Mouse (Mus musculus) forebrain, embryonic 12.5 days (tissue): ENCODE results near the gene Adgrb3. TPM values are rescaled to one million over a fixed set of nuclear protein-coding genes. Genes with fewer than 3 reads are reported as not detected.
A peak's percentile ranks its signal among the peaks of the same experiment; 100 is the strongest.

ENCODE experiments used
- ATAC-seq: fragments of 200-750 bp; cut with Nextera tagmentation; 2 replicates; pipeline ENCODE4 v1.8.0; 2017; ENCODE audit warnings: moderate TSS enrichment; ENCODE audit not compliant: low FRiP score
- H3K27ac ChIP-seq: fragments of 300-500 bp; sonication (generic); 2 replicates; pipeline ENCODE4 v1.5.1; 2016; ENCODE audit warnings: mild to moderate bottlenecking
- H3K27me3 ChIP-seq: fragments of 300-500 bp; sonication (generic); 2 replicates; pipeline ENCODE4 v1.6.1; 2016; ENCODE audit warnings: mild to moderate bottlenecking
- H3K36me3 ChIP-seq: fragments of 300-500 bp; sonication (generic); replicated peaks from 2 replicates; pipeline ENCODE4 v1.6.1; 2016; ENCODE audit warnings: mild to moderate bottlenecking
- H3K4me1 ChIP-seq: fragments of 300-500 bp; sonication (generic); 2 replicates; pipeline ENCODE4 v1.6.1; 2016
- H3K4me2 ChIP-seq: fragments of 300-500 bp; sonication (generic); 2 replicates; pipeline ENCODE4 v1.6.1; 2016; ENCODE audit warnings: mild to moderate bottlenecking, moderate library complexity
- H3K4me3 ChIP-seq: fragments of 300-500 bp; sonication (generic); replicated peaks from 2 replicates; pipeline ENCODE4 v1.5.1; 2016; ENCODE audit warnings: mild to moderate bottlenecking
- H3K9ac ChIP-seq: fragments of 300-500 bp; sonication (generic); 2 replicates; pipeline ENCODE4 v1.6.1; 2016; ENCODE audit warnings: mild to moderate bottlenecking
- H3K9me3 ChIP-seq: fragments of 300-500 bp; sonication (generic); 2 replicates; pipeline ENCODE4 v1.6.1; 2016
- WGBS: fragments of 180-500 bp; shearing (Covaris S2); methylation state at CpG from one replicate; pipeline ENCODE4 v1.1.7; 2016; 5-methylcytosine and 5-hydroxymethylcytosine counted together
- polyA plus RNA-seq: library from polyadenylated mRNA; unstranded; fragments of >200 nt; fragmentation: Nextera tagmentation; extraction: Ambion mirVana; gene quantifications from 2 replicates; pipeline ENCODE4 v1.2.1, GENCODE M21; 2016

Gene Adgrb3
- polyA plus RNA-seq, 1 experiment from 2014 or later: 18.0 TPM

DNA sequence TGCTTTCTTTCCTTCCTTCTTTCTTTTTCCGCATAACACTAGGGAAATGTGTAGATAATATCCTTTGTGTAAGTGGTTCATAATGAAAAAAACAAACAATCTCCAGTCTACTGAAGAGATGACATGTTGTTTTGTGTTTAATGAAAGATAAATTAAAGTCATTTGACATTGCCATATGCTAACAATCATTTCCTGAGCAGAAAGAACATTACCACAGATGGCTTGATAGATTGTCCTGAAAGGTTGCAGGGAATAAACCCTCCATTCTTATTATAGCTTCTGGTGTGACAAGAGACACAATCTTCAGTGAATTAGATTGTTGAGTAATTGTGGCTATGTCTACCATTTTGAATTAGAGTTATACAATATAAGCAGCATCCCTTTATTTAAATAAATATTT is 247.8 kb downstream of the Adgrb3 start:
- no peaks in the 10 kb centered on the region for H3K4me1 ChIP-seq
- H3K4me2 ChIP-seq: no peak overlapping the region
- no peak overlapping the region for H3K9ac ChIP-seq
- 89% methylated on average over 1 of the region's 1 CpGs for WGBS
- no peaks in the 10 kb centered on the region for H3K9me3 ChIP-seq
- no peak overlapping the region for H3K4me3 ChIP-seq
- no peak for ATAC-seq
- H3K27ac ChIP-seq: no peak overlapping the region
- no peaks in the 10 kb centered on the region for H3K36me3 ChIP-seq
- H3K27me3 ChIP-seq: no peaks in the 10 kb centered on the region

DNA sequence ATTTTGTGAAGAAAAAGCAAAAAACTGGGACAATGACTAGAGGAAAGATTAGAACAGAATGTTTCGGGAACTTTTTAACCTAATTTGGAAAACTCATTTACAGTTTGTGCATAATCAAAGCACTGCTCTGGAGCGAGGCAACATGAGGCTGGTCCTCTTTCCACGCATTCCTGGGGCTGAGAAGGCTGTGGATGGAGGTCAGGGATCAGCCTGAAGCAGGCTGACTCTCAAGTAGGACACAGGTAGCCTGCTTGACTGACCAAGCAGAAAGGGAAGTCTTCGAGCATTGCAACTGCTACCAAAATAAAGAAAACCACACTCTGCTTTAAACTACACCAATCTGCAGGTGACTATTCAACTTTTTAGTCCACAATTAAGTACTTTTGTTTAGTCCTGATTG is 251.7 kb downstream of the Adgrb3 start:
- Histone ChIP-seq H3K27ac (no peak overlapping the region), H3K9ac (no peak overlapping the region), H3K4me3 (no peak overlapping the region), H3K9me3 (no peaks in the 10 kb centered on the region), H3K4me2 (no peak overlapping the region), H3K4me1 (no peaks in the 10 kb centered on the region), H3K36me3 (no peaks in the 10 kb centered on the region), H3K27me3 (no peaks in the 10 kb centered on the region)
- no peak for ATAC-seq
- WGBS: 71% methylated on average over 4 of the region's 4 CpGs

DNA sequence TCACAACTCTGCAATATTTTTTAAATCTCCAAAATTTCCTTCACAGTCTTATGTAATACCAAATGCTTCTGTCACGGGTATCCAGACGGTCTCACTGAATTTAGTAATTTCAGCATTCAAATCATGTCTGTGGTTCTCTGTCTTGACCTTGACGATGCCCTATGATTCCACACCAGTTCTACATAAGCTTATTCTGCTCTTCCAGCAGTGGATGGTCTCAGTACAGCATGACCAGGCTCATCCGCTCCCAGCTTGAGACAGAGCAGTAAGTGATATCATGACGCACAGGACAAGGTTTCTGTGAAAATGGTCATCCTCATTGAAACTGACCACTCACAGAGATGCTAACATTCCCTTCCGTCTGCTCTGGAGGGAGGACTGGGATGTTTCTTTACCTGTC is 252.9 kb downstream of the Adgrb3 start:
- Histone ChIP-seq H3K4me2 (no peak overlapping the region), H3K36me3 (no peaks in the 10 kb centered on the region), H3K27ac (no peak overlapping the region), H3K9me3 (no peaks in the 10 kb centered on the region), H3K4me1 (no peaks in the 10 kb centered on the region), H3K27me3 (no peaks in the 10 kb centered on the region), H3K9ac (no peak overlapping the region), H3K4me3 (no peak overlapping the region)
- no peak for ATAC-seq
- 87% methylated on average over 6 of the region's 6 CpGs for WGBS

DNA sequence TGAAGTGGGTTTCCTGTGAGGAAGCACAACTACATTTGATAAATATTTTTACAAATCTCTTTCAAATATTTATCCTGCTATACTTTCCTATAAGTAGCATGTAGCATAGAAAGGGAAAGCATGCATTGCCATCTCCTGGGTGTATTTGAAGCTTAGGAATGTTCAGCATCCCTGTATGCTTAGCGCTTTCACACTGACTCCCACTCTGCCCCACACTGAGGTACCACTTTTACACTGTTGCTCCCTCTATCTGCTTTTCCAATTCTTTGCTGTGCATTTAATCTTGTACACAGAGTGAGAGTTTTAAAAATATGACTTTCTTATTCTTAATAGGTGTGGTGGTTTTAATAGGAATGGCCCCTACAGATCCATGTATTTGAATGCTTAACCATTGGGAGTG is 261.4 kb downstream of the Adgrb3 start:
- Histone ChIP-seq H3K27me3 (no peaks in the 10 kb centered on the region), H3K27ac (no peak overlapping the region), H3K9ac (no peak overlapping the region), H3K4me1 (no peaks in the 10 kb centered on the region), H3K4me2 (no peak overlapping the region), H3K36me3 (no peaks in the 10 kb centered on the region), H3K9me3 (no peaks in the 10 kb centered on the region), H3K4me3 (no peak overlapping the region)
- WGBS: 87% methylated on average over 1 of the region's 1 CpGs
- ATAC-seq: no peak

DNA sequence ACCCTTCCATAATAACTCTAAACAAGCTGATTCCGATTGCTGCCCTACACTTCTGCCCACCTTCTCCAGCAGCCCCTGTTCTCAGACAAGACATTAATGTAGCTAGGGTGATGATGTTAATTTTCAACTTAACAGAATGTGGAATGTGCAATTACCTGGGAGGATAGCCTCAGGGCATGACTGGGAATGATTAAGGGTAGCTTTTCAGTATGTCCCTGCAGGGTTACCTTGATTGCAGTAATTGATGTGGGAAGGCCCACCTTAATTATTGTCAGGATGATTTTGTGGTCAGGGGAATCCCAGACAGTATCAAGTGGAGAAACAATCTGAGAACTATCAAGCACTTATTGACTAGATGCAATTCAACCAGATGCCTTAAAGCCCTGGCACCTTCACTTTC is 283.4 kb downstream of the Adgrb3 start:
- Histone ChIP-seq H3K4me2 (no peak overlapping the region), H3K27me3 (no peaks in the 10 kb centered on the region), H3K4me3 (no peak overlapping the region), H3K36me3 (no peaks in the 10 kb centered on the region), H3K4me1 (no peaks in the 10 kb centered on the region), H3K27ac (no peak overlapping the region), H3K9ac (no peak overlapping the region), H3K9me3 (no peaks in the 10 kb centered on the region)
- WGBS: 78% methylated on average over 1 of the region's 1 CpGs
- no peak for ATAC-seq

DNA sequence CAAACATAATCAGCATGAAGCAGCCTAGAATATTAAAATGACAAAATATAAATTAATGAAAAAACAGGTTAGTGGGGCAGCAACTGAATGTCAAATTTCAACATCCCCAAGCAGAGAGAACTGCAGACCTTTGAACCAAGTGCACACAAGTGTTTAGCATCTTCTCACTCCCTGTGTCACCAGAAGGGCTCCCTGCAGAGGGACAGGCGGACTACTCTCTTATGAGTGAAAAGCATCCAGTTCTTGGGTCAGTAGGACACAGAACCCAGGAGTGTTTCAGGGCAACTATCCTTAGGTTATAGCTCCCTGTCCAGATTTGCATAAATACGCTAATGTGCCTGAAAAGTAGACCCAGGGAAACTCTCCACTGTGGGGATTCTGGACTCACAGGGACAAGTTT is 285.6 kb downstream of the Adgrb3 start:
- no peaks in the 10 kb centered on the region for H3K9me3 ChIP-seq
- H3K4me3 ChIP-seq: no peak overlapping the region
- no peak for ATAC-seq
- H3K27ac ChIP-seq: no peak overlapping the region
- H3K4me1 ChIP-seq: no peaks in the 10 kb centered on the region
- no peak overlapping the region for H3K4me2 ChIP-seq
- no peaks in the 10 kb centered on the region for H3K36me3 ChIP-seq
- H3K9ac ChIP-seq: no peak overlapping the region
- no peaks in the 10 kb centered on the region for H3K27me3 ChIP-seq
- WGBS: 84% methylated on average over 2 of the region's 2 CpGs

DNA sequence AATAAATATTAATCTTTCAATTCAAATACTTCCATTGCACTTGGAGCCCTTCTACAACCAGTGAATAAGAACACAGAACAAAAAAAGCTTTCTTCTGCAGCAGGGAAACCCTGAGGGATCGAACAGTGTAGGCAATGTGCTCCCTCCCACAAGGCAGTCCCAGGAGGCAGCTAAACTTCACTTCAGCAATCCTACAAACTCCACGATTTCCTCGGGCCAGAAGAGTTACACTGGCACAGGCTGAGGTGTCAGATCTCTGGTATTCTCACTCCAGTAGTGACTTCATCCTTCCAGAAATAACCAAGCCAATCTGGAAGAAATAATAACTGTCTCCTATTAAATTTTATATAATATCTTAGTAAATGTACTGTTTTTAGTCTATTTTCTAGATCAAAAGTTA is 286.6 kb downstream of the Adgrb3 start:
- Histone ChIP-seq H3K9me3 (no peaks in the 10 kb centered on the region), H3K27ac (no peak overlapping the region), H3K4me1 (no peaks in the 10 kb centered on the region), H3K36me3 (no peaks in the 10 kb centered on the region), H3K27me3 (no peaks in the 10 kb centered on the region), H3K4me3 (no peak overlapping the region), H3K4me2 (no peak overlapping the region), H3K9ac (no peak overlapping the region)
- no peak for ATAC-seq
- WGBS: 62% methylated on average over 3 of the region's 3 CpGs

DNA sequence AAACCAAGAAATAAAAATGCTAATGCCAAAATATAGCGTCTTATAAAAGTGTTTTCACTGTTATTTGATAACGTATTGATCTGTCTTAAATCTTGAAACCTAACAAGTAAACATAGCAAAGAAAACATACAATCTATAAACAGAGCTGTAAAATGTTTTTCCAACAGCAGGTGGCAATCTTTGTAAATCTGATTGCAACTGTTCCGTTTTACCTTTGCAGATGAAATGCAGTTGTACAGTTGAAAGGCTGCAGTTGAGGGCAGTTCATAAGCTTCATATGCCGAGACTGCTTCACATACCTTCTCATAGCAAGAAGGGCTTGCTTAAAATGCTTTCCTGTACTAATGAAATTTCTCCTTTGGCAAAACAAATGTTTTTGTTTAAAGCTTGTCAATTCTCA is 302.5 kb downstream of the Adgrb3 start:
- H3K9ac ChIP-seq: no peak overlapping the region
- H3K4me2 ChIP-seq: no peak overlapping the region
- no peak overlapping the region for H3K27ac ChIP-seq
- no peaks in the 10 kb centered on the region for H3K27me3 ChIP-seq
- H3K9me3 ChIP-seq: no peaks in the 10 kb centered on the region
- H3K4me3 ChIP-seq: no peak overlapping the region
- 71% methylated on average over 4 of the region's 4 CpGs for WGBS
- H3K4me1 ChIP-seq: no peaks in the 10 kb centered on the region
- H3K36me3 ChIP-seq: no peaks in the 10 kb centered on the region
- no peak for ATAC-seq

DNA sequence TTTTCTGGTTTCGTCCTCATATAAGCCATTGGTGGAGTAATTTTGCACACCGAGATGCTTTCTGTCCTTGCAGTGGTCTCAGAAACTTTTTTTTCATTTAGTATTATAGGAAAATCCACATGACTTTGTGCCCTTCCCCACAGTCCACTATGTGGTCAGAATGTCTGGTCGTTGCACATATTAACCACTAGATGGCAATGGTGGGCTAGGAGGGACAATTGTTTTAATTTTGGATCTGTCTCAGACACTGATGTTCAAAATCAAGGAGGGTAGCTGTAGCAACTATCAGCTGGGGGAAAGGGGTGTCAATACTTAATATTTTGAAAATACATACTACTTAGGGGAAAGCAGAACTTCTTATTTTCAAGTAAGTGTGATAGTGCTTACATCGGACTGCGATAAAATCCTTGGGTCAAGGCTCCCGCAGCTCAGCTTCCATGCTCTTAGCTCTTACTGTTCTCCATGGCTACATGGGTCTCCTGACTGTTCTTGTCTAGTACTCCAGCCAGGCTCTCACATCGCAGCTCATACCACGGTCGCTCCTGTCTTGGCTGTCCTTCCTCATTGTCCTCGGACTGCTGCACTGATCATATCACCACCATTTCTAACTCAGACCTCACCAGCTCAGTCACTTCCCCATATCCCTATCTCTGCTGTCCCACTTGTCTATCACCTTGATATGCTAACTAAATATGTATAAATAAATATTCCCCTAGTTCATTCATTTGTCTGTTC is 319.0 kb downstream of the Adgrb3 start:
- no peaks in the 10 kb centered on the region for H3K4me1 ChIP-seq
- no peaks in the 10 kb centered on the region for H3K27me3 ChIP-seq
- peak; percentile 64 for ATAC-seq
- no peak overlapping the region for H3K4me2 ChIP-seq
- H3K4me3 ChIP-seq: no peak overlapping the region
- no peak overlapping the region for H3K27ac ChIP-seq
- 62% methylated on average over 10 of the region's 10 CpGs for WGBS
- H3K9me3 ChIP-seq: no peaks in the 10 kb centered on the region
- H3K9ac ChIP-seq: no peak overlapping the region
- H3K36me3 ChIP-seq: no peaks in the 10 kb centered on the region

DNA sequence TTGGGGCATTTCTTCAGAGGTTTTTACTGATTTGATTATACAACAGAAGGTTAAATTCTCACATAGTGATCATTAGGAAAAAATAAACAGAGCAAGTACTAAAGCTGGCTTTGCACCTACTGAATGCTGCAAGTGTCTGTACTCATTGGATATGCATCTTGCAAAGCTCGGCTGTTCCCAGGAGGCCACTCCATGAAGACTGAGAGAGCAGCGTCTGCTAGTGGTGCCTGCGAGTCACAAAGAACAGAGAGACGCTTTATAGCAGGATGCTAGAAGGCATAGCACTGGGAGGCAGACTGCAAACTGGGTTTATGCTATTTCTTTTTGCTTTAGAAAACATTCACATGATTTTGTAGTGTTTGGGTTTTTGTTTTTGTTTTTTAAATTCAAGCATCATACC is 325.2 kb downstream of the Adgrb3 start:
- H3K27me3 ChIP-seq: no peaks in the 10 kb centered on the region
- H3K27ac ChIP-seq: no peak overlapping the region
- peak; percentile 70; the same call in 1 of the 2 replicates for ATAC-seq
- no peak overlapping the region for H3K4me2 ChIP-seq
- WGBS: 10% methylated on average over 4 of the region's 4 CpGs
- no peak overlapping the region for H3K9ac ChIP-seq
- no peaks in the 10 kb centered on the region for H3K36me3 ChIP-seq
- H3K4me1 ChIP-seq: no peaks in the 10 kb centered on the region
- H3K9me3 ChIP-seq: no peaks in the 10 kb centered on the region
- H3K4me3 ChIP-seq: no peak overlapping the region

DNA sequence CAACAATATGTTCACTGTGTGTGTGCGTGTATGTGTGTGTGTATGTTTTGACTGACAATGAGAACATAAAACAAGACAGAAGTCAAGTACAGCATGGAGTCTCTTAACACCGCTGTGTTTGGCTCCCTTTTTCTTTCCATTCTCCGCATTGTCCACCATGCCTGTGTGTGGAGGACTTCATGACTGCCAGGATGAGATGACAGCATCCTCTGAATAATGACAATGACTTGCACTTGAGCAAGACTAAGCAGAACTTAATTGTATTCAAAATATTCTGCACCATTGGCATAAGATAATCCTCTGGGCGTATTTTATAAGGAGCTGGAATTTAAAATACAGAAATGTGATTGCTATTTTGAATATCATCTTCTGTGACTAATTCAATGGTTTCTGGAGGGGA is 326.0 kb downstream of the Adgrb3 start:
- Histone ChIP-seq H3K27me3 (no peaks in the 10 kb centered on the region), H3K36me3 (no peaks in the 10 kb centered on the region), H3K4me3 (no peak overlapping the region), H3K4me1 (no peaks in the 10 kb centered on the region), H3K9ac (no peak overlapping the region), H3K4me2 (no peak overlapping the region), H3K9me3 (no peaks in the 10 kb centered on the region), H3K27ac (no peak overlapping the region)
- ATAC-seq: no peak
- 76% methylated on average over 4 of the region's 4 CpGs for WGBS

DNA sequence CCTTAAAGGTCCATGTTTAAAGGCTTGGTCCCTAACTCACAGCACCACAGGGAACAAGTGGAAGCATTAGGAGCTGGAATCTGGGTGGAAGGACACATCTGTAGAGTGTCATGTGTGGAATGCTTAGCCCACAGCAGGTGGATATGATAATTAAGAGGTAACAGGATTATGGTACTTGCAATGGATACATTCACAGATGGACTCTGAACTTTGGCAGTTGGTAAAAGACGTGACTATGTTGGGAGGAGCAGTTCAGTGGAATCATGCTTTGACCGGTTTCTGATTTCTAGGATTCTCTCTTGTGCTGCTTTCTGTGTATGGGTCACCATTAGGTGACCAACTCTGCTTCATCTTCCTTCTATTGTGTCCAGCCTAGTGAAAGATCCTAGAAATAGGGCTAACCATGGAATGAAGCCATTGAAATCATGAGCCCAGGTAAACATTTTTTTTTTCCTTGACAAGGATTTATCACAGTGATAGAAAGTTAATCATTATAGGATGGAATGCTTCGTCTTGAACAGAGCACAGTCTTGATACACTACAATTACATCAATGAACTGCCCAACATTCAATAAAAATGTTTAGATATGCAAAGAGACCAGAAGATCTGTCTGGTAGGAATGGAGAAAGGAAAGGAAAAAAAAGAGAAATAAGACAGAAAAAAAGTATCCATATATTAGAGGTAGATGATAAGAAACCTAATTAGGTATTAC is 334.1 kb downstream of the Adgrb3 start:
- Histone ChIP-seq H3K27me3 (no peaks in the 10 kb centered on the region), H3K27ac (no peak overlapping the region), H3K4me2 (no peak overlapping the region), H3K36me3 (no peaks in the 10 kb centered on the region), H3K4me3 (no peak overlapping the region), H3K9ac (no peak overlapping the region), H3K9me3 (no peaks in the 10 kb centered on the region), H3K4me1 (no peaks in the 10 kb centered on the region)
- 84% methylated on average over 3 of the region's 3 CpGs for WGBS
- ATAC-seq: no peak

DNA sequence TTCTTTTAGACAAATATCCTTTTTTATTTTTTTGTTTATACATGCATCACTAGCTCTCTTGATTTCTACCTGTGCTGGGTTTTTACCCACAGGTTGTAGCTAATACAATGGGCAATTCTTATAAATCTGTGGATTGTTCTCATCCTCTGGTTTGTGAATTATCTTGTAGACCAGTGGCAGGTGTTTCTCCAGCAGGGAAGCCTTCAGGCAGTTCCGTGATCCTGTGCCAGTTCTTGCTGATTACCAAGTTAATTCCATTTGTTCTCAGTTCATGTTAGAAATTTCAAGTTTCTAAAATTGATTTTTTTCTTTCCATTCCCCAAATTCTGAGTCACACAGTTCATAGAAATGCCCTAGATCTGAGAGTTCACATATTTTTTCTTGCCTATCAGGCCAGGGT is 338.0 kb downstream of the Adgrb3 start:
- Histone ChIP-seq H3K27ac (no peak overlapping the region), H3K4me2 (no peak overlapping the region), H3K36me3 (no peaks in the 10 kb centered on the region), H3K27me3 (no peaks in the 10 kb centered on the region), H3K9me3 (no peaks in the 10 kb centered on the region), H3K4me1 (no peaks in the 10 kb centered on the region), H3K4me3 (no peak overlapping the region), H3K9ac (no peak overlapping the region)
- ATAC-seq: no peak
- WGBS: 83% methylated on average over 1 of the region's 1 CpGs
